Mouse (Mus musculus) limb, embryonic 10.5 days (tissue): Measurements from ENCODE around the gene Cacna1e. TPM values are rescaled to one million over a fixed set of nuclear protein-coding genes. Genes with fewer than 3 reads are reported as not detected.

ENCODE experiments used
- DNase-seq: peaks from one replicate; pipeline ENCODE4 v3.0.0-alpha.2; 2017; ENCODE audit warnings: low spot score
- H3K27ac ChIP-seq: fragments of 300-500 bp; sonication (generic); 2 replicates; pipeline ENCODE4 v1.5.1; 2016; ENCODE audit warnings: mild to moderate bottlenecking
- H3K27me3 ChIP-seq: fragments of 300-500 bp; sonication (generic); 2 replicates; pipeline ENCODE4 v1.6.1; 2016; ENCODE audit warnings: low read depth, mild to moderate bottlenecking; ENCODE audit not compliant: poor library complexity, severe bottlenecking
- H3K36me3 ChIP-seq: fragments of 300-500 bp; sonication (generic); 2 replicates; pipeline ENCODE4 v1.6.1; 2016; ENCODE audit warnings: mild to moderate bottlenecking, moderate library complexity
- H3K4me1 ChIP-seq: fragments of 300-500 bp; sonication (generic); 2 replicates; pipeline ENCODE4 v1.6.1; 2016
- H3K4me3 ChIP-seq: fragments of 300-500 bp; sonication (generic); 2 replicates; pipeline ENCODE4 v1.5.1; 2016; ENCODE audit warnings: mild to moderate bottlenecking, moderate library complexity
- H3K9me3 ChIP-seq: fragments of 300-500 bp; sonication (generic); replicated peaks from 2 replicates; pipeline ENCODE4 v1.6.1; 2016; ENCODE audit warnings: mild to moderate bottlenecking
- WGBS: fragments of 180-500 bp; shearing (Covaris S2); methylation state at CpG from one replicate; pipeline ENCODE4 v1.1.7; 2016; 5-methylcytosine and 5-hydroxymethylcytosine counted together
- polyA plus RNA-seq: library from polyadenylated mRNA; unstranded; fragments of >200 nt; fragmentation: Nextera tagmentation; extraction: Ambion mirVana; gene quantifications from 2 replicates; pipeline ENCODE4 v1.2.1, GENCODE M21; 2016

The Cacna1e gene
- polyA plus RNA-seq, 1 experiment from 2014 or later, result 0.06 TPM

- 84% methylated on average over 4 of the region's 4 CpGs for WGBS
- H3K27ac ChIP-seq, result no peak overlapping the region
- H3K9me3 ChIP-seq, result no peaks in the 10 kb centered on the region
These were observed 275.8 kb downstream of the Cacna1e start for GRCm38 (mm10) chr1:154608516-154608915.

GRCm38 (mm10) chr1:154607406-154607805 lies 276.9 kb downstream of the Cacna1e start:
- no peaks in the 10 kb centered on the region for H3K27me3 ChIP-seq
- no peaks in the 10 kb centered on the region for H3K36me3 ChIP-seq
- no peaks in the 10 kb centered on the region for H3K4me1 ChIP-seq

More at GRCm38 (mm10) chr1:154608516-154608915, 275.8 kb downstream of the Cacna1e start:
- DNase-seq, result no peak
- no peaks in the 10 kb centered on the region for H3K27me3 ChIP-seq
- no peaks in the 10 kb centered on the region for H3K36me3 ChIP-seq
- H3K4me1 ChIP-seq, result no peaks in the 10 kb centered on the region
- H3K4me3 ChIP-seq, result no peak overlapping the region

GRCm38 (mm10) chr1:154605601-154606000 lies 278.7 kb downstream of the Cacna1e start:
- H3K4me1 ChIP-seq, result no peaks in the 10 kb centered on the region
- 88% methylated on average over 2 of the region's 2 CpGs for WGBS
- H3K9me3 ChIP-seq, result no peaks in the 10 kb centered on the region
- no peaks in the 10 kb centered on the region for H3K36me3 ChIP-seq
- no peak for DNase-seq
- H3K27me3 ChIP-seq, result no peaks in the 10 kb centered on the region
- no peak overlapping the region for H3K27ac ChIP-seq
- no peak overlapping the region for H3K4me3 ChIP-seq

More at GRCm38 (mm10) chr1:154607406-154607805, 276.9 kb downstream of the Cacna1e start:
- no peak for DNase-seq
- no peak overlapping the region for H3K4me3 ChIP-seq
- no peak overlapping the region for H3K27ac ChIP-seq
- WGBS, result 80% methylated on average over 3 of the region's 3 CpGs
- no peaks in the 10 kb centered on the region for H3K9me3 ChIP-seq

GRCm38 (mm10) chr1:154603781-154604180 lies 280.5 kb downstream of the Cacna1e start:
- no peak overlapping the region for H3K27ac ChIP-seq
- no peaks in the 10 kb centered on the region for H3K9me3 ChIP-seq
- no peaks in the 10 kb centered on the region for H3K36me3 ChIP-seq
- no peak overlapping the region for H3K4me3 ChIP-seq
- DNase-seq, result no peak
- H3K27me3 ChIP-seq, result no peaks in the 10 kb centered on the region
- H3K4me1 ChIP-seq, result no peaks in the 10 kb centered on the region

GRCm38 (mm10) chr1:154602531-154602930 lies 281.8 kb downstream of the Cacna1e start:
- Histone ChIP-seq H3K27me3 (no peaks in the 10 kb centered on the region), H3K27ac (no peak overlapping the region), H3K36me3 (no peaks in the 10 kb centered on the region), H3K4me3 (no peak overlapping the region), H3K9me3 (no peaks in the 10 kb centered on the region), H3K4me1 (no peaks in the 10 kb centered on the region)
- no peak for DNase-seq
- 91% methylated on average over 1 of the region's 1 CpGs for WGBS

- DNase-seq, result no peak
- H3K9me3 ChIP-seq, result no peaks in the 10 kb centered on the region
- H3K27me3 ChIP-seq, result no peaks in the 10 kb centered on the region
- no peaks in the 10 kb centered on the region for H3K4me1 ChIP-seq
- WGBS, result 93% methylated on average over 3 of the region's 3 CpGs
- H3K36me3 ChIP-seq, result no peaks in the 10 kb centered on the region
- no peak overlapping the region for H3K4me3 ChIP-seq
- no peak overlapping the region for H3K27ac ChIP-seq
These were observed 301.8 kb downstream of the Cacna1e start for GRCm38 (mm10) chr1:154582516-154582915.

- no peaks in the 10 kb centered on the region for H3K27me3 ChIP-seq
- DNase-seq, result no peak
- no peaks in the 10 kb centered on the region; the same call in 1 of the 2 replicates for H3K4me1 ChIP-seq
- H3K27ac ChIP-seq, result no peak overlapping the region
- H3K9me3 ChIP-seq, result no peaks in the 10 kb centered on the region
- H3K4me3 ChIP-seq, result no peak overlapping the region
- WGBS, result 76% methylated on average over 2 of the region's 2 CpGs
- no peaks in the 10 kb centered on the region for H3K36me3 ChIP-seq
These were observed 304.4 kb downstream of the Cacna1e start for GRCm38 (mm10) chr1:154579929-154580328.

GRCm38 (mm10) chr1:154578748-154579147 lies 305.6 kb downstream of the Cacna1e start:
- DNase-seq, result no peak
- no peaks in the 10 kb centered on the region for H3K36me3 ChIP-seq
- no peaks in the 10 kb centered on the region; the same call in 1 of the 2 replicates for H3K4me1 ChIP-seq
- no peaks in the 10 kb centered on the region for H3K27me3 ChIP-seq
- no peak overlapping the region for H3K4me3 ChIP-seq
- no peaks in the 10 kb centered on the region for H3K9me3 ChIP-seq
- H3K27ac ChIP-seq, result no peak overlapping the region
- WGBS, result 91% methylated on average over 4 of the region's 4 CpGs

- Histone ChIP-seq H3K4me1 (no peaks in the 10 kb centered on the region; the same call in 1 of the 2 replicates), H3K9me3 (no peaks in the 10 kb centered on the region), H3K36me3 (no peaks in the 10 kb centered on the region), H3K27ac (no peak overlapping the region), H3K27me3 (no peaks in the 10 kb centered on the region), H3K4me3 (no peak overlapping the region)
- 79% methylated on average over 2 of the region's 2 CpGs for WGBS
- no peak for DNase-seq
These were observed 307.9 kb downstream of the Cacna1e start for GRCm38 (mm10) chr1:154576418-154576817.

GRCm38 (mm10) chr1:154566026-154566425 lies 318.3 kb downstream of the Cacna1e start:
- Histone ChIP-seq H3K4me3 (no peak overlapping the region), H3K27me3 (no peaks in the 10 kb centered on the region), H3K27ac (no peak overlapping the region), H3K36me3 (no peaks in the 10 kb centered on the region), H3K4me1 (no peaks in the 10 kb centered on the region), H3K9me3 (no peaks in the 10 kb centered on the region)
- DNase-seq, result no peak
- WGBS, result 81% methylated on average over 6 of the region's 6 CpGs

GRCm38 (mm10) chr1:154555811-154556210 lies 328.5 kb downstream of the Cacna1e start:
- 49% methylated on average over 1 of the region's 1 CpGs for WGBS
- no peak overlapping the region for H3K27ac ChIP-seq
- H3K4me3 ChIP-seq, result no peak overlapping the region
- H3K36me3 ChIP-seq, result no peaks in the 10 kb centered on the region
- no peaks in the 10 kb centered on the region for H3K9me3 ChIP-seq
- H3K27me3 ChIP-seq, result no peaks in the 10 kb centered on the region
- DNase-seq, result no peak
- H3K4me1 ChIP-seq, result peaks cover 12% of the 10 kb centered on the region; the same call in 1 of the 2 replicates

GRCm38 (mm10) chr1:154553132-154553531 lies 331.2 kb downstream of the Cacna1e start:
- no peaks in the 10 kb centered on the region for H3K9me3 ChIP-seq
- DNase-seq, result no peak
- WGBS, result 85% methylated on average over 1 of the region's 1 CpGs
- H3K4me3 ChIP-seq, result no peak overlapping the region
- peaks cover 12% of the 10 kb centered on the region; the same call in 1 of the 2 replicates for H3K4me1 ChIP-seq
- H3K36me3 ChIP-seq, result no peaks in the 10 kb centered on the region
- H3K27me3 ChIP-seq, result no peaks in the 10 kb centered on the region
- H3K27ac ChIP-seq, result no peak overlapping the region

GRCm38 (mm10) chr1:154537445-154537844 lies 346.9 kb downstream of the Cacna1e start:
- no peaks in the 10 kb centered on the region for H3K27me3 ChIP-seq
- DNase-seq, result no peak
- no peaks in the 10 kb centered on the region for H3K9me3 ChIP-seq

GRCm38 (mm10) chr1:154536763-154537162 lies 347.5 kb downstream of the Cacna1e start:
- H3K4me1 ChIP-seq, result no peaks in the 10 kb centered on the region
- no peaks in the 10 kb centered on the region for H3K27me3 ChIP-seq
- WGBS, result 92% methylated on average over 2 of the region's 2 CpGs
- H3K9me3 ChIP-seq, result no peaks in the 10 kb centered on the region
- no peak overlapping the region for H3K27ac ChIP-seq
- H3K36me3 ChIP-seq, result no peaks in the 10 kb centered on the region
- H3K4me3 ChIP-seq, result no peak overlapping the region
- no peak for DNase-seq

More at GRCm38 (mm10) chr1:154537445-154537844, 346.9 kb downstream of the Cacna1e start:
- no peaks in the 10 kb centered on the region for H3K36me3 ChIP-seq
- no peak overlapping the region for H3K27ac ChIP-seq
- H3K4me1 ChIP-seq, result no peaks in the 10 kb centered on the region
- H3K4me3 ChIP-seq, result no peak overlapping the region
